Mouse (Mus musculus): ENCODE results near the gene Pim3.

The Pim3 gene

DNA sequence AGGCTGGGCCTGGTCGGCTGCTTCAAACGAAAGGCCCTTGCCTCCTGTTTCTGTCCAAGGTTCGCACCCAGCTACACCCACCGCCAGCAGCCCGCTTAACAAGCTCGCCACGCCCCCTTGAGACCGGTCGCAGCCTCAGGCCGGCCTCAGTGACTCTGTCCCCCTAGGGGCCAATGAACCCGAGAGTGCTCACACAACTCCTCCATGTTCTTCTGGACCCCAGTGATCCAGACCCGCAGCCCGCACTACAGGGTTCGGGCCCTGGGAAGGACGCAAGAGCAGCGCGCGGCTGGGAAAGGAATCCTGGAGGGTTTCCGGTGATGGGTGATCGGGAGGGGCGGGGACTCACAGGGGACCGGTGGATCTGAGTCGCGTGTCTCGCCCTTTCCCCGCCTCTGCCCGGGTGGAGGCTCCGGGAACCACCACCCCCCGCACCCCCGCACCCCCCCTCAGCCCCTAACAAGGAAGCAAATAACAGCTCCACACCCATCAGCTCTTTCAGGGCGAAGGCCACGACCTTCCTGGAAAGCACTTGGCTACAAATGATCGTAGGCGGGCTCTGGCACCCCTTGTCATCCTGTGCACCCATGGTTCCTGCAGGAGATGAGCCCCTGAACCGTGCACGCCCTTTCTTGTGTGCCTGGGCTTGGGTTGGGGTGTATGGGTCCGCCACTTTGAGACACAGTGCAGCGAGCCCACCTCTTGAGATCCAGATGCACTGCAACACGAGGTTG is 24.6 kb upstream of the Pim3 start:
- peak in 1 of 2 experiments; percentile 15 for DNase-seq (ENCODE audit: low spot score in 2 of 2)

DNA sequence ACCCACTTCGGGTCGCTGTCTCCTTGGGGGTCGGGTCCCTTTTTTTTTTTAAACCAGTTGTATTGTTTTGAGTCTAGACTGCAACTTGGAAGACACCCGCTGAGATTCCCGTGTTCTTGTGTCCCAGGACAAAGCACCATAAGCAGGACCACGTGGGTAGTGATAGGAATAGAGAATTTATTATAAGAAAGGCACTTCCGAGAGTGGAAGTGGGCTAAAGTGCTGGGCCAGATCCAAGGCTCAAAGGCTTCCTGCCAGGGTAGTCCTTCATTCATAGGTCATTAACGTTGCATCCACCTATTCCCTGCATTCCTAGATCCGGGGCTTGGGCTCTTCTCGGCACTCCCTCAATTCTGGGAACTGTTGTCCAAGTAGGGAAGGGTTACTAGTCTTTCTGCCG is 24.0 kb upstream of the Pim3 start:
- DNase-seq (ENCODE audit: low spot score in 2 of 2) = no peak

DNA sequence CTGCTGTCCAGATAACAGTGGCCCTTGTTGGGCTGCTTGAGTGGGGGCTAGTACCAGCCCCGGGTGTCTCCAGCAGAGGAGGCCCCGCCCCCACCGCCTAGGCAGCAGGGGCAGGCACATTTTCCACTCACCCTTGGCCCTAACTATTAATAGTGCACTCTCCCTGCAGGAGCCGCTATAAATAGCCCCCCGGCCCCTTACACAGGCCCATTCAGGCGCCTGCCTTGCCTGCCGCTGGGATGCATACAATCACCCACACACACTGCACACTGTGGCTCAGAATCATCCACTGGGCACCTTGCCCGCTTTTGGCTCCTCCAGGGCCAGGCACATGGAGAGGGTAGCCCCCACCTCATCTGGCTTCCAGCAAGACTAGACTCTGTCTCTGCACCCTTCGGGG is 22.7 kb upstream of the Pim3 start:
- no peak for DNase-seq (ENCODE audit: low spot score in 2 of 2)

DNA sequence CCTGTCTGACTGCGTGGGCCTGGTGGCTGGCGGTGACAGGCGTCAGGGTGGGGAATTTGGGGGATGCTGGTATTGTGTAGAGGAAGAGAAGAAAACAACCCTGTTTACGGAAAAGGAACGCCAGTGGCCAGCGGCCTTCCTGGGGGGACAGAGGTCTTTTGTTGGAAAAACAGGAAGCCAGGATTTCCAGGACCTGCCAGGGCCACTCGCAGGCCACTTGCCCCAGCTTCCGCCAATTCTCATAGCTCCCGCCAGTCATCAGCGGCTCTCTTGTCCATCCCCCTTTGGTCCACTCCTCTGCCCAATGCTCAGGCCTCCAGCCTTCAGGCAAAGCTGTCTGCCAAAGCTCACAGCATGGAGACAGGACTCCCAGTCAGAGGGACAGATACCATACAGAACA is 21.9 kb upstream of the Pim3 start:
- DNase-seq (ENCODE audit: low spot score in 2 of 2) = no peak

DNA sequence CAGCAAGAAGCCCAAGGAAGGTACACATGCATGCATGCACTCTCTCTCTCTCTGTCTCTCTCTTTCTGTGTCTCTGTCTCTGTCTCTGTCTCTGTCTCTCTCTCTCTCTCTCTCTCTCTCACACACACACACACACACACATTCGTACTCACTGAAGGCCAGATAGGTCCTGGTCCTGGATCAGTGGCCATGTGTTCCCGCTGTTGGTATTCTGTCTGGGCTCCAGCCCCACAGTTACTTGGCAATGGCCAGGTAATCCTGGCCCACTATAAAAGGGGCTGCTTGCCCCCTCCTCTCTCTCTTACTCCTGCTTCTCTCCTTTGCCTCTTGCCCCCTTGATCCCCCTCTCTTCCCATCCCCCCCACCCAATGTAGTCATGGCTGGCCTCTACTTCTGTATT is 20.8 kb upstream of the Pim3 start:
- DNase-seq (ENCODE audit: low spot score in 2 of 2) = no peak

DNA sequence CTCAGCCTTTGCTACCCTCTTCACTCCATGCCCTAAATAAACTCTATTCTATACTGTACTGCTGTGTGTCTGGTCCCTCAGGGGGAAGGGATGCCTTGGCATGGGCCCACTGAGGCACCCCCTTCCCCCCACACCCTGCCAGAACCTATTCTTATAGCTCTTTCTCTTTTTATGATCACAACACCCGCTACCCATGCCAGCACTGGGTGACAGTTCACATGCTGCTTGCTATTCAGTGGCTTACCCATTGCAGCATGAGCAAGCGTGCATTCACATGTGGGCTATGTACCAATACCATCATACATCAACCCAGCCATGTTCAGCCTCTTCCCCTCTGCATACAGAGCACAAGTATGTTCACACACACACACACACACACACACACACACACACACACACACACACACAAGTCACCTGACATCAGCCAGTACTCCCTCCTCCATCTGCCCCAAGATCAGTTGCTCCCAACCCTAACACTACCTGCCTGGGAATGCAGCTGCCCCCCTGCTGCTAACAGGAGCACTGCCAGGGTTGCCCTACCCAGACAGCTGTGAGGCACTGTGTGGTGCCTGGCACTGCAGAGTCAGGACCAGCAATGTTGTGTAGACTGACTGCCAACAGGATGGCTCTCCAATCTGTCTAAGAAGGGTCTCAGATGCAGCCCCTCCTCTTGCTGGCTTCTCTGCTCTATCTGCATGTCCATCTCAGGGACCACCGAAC is 20.2 kb upstream of the Pim3 start:
- DNase-seq (ENCODE audit: low spot score in 2 of 2) = no peak

DNA sequence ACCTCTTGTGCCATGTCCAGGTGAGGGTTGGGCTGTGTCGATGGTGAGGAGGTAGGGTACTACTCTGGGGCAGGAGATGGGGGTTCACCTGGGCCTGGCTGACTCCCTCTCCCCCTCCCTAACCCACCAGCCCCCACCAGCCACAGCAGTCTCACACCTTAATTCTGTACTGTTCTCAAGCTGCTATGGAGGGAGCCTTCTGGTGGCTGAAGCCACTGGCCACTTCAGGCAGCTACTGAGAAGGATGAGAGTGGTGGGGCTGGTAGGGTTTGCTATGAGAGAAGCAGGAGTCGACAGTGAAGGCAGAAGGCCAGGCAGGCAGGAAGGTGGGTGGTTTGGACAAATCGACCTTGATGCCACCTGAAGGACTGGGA is 19.7 kb upstream of the Pim3 start:
- no peak for DNase-seq (ENCODE audit: low spot score in 2 of 2)

DNA sequence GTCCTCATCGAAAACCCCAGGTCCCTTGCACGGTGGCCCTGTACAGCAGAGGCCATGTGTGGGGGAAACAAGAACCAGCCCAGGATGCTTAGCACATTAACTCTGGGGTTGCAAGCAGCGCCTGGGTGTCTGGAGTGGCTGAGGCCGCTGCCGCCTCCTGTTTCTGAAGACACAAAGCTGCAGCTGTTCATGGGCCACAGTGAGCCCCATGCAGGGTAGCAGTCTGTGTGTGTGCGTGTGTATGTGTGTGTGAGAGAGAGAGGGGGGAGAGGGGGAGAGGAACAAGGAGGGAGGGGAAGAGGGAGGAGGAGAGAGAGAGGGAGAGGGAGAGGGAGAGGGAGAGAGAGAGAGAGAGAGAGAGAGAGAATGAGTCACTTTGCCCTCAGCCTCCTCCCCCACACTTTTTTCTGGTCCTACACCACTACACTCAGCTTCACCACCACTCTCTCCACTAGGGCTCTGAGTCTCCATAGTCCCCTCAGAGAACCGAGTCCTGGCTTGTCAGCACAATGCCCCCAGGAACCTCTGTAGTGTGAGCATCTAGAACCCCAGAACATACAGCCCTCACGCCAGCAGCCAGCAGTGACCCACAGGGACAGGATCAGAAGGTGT is 18.4 kb upstream of the Pim3 start:
- DNase-seq (ENCODE audit: low spot score in 2 of 2) = peak in 1 of 2 experiments; percentile 27

DNA sequence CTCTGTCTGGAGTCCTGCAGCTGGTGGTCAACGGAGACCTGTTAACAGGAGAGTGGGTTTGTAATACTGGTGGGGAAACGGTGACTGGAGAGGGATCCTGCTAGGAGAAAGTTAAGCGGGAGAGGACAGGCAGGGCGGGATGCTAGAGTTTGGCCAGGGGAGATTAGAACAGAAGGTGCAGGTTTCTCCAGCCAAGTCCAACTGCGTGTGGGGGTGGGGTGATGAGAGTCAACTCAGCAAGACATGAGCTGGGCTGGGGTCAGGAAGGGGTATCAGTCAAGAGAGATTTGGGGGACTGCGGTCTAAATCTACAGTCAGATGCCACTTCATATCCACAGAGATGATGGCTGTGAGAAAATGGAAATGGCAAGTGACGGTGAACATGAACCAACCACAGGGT is 17.0 kb upstream of the Pim3 start:
- DNase-seq (ENCODE audit: low spot score in 2 of 2) = no peak

DNA sequence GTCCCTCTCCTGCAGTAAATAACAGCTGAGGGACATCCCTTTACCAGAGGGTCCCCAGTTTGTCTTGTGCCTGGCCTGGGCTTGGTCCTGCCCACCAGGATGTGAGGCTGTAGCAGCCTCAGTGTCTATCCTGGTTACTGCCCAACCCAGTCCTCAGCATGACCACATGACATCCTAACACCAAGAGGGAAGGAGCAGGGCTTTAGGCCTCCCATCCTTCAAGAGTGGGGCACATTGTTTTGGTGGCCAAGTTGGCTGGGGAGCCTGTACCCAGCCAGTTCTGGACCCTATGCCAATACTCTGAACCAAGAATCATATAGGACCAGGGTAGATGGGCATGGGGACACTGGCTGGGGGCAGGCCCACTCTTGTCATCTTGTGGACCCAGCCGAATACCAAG is 13.3 kb upstream of the Pim3 start:
- DNase-seq (ENCODE audit: low spot score in 2 of 2) = no peak

DNA sequence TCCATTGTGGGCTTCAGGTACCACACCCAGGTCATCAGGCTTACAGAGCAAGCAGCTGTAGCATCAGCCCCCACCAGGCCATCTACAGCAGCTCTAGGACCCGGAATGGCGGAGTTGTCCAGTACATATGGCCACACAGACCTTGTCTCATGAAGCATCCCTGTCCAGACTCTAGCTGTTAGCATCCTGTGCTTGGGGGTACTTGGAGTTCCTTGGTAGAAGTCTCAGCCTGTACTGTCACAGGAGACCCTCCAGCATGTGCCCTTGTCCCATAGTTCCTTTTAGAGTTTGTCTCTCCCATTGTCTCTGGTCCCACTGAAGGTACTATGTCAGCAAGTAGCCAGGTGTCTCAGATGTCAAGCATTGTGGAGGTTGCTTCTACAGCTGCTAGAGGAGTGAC is 12.4 kb upstream of the Pim3 start:
- DNase-seq (ENCODE audit: low spot score in 2 of 2) = no peak

DNA sequence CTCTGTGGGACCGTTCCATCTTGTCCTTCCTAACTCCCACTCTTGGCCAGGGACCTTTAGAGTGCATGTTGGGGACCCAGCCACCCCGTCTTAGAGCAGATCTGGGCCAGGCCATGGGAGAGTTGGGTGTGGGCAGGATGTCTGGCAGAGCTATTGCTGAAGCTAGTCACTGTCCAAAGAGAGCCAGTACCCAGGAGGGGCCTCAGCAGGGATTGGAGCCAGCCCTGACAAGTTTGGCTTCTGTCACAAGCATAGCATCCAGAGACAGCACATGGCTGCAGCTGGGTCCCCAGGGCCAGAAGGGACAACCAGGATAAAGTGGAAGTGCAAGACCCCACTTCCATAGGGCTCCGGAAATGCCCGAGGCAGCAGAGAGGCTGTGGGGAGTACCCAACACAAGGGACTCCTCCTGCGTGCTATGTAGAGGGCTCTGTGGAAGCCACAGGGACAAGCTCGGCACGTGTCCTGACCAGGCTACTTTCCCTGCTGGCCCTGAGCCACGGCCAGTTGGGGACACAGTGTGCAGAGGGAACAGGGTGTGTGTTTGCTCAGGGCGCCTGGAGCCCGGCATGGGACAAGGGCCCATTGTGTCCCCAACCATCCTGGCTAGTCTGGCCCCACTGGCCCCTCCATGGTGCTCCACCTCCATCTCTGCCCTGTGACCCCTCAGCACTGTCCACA is 11.7 kb upstream of the Pim3 start:
- no peak for DNase-seq (ENCODE audit: low spot score in 2 of 2)

DNA sequence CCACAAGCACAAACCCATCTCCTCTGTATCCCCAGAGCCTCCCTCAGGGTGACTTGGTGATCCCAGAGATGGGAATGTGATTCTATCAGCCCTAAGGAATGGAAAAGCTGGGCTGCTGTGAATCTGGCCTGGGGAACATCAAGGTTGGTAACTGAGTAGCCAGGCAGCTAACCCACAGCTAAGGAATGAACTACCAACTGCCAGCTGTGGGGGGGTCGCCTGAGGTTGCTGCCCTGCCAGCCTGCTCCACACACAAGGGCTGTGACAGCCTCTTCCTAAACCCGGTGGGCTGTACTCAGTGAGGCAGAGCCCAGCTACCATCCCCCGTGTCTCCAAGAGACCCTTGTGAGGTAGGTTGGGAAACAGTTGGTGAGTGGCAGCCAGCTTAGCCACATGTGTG is 10.9 kb upstream of the Pim3 start:
- no peak for DNase-seq (ENCODE audit: low spot score in 2 of 2)

DNA sequence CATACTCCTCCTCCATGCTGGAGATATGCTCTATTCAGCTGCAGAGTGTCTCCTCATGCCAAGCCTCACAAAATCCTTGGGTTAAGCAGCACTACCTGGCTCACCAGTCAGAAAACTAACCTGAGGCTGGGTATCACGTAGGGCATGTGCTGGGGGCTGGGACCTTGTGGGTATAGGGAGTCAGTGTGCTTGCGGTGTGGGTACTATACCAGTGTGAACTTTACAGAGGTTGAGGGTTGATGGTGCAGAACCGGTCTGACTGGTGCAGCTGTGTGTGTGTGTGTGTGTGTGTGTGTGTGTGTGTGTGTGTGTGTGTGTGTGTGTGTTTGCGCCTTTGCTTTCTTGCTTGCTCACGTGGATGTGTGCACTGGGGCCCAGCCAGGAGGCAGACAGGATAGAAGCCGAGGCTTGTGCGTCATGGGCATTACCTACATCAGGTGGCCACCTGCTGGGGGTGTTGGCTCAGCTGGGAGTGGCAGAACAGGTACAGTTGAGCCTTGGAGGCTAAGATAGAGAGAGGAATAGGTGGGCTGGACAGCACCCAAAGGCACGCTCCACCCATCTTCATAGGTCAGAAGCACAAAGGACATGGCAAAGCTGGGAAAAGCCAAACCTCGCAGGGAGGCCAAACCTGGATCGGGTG is 10.4 kb upstream of the Pim3 start:
- DNase-seq (ENCODE audit: low spot score in 2 of 2) = no peak

DNA sequence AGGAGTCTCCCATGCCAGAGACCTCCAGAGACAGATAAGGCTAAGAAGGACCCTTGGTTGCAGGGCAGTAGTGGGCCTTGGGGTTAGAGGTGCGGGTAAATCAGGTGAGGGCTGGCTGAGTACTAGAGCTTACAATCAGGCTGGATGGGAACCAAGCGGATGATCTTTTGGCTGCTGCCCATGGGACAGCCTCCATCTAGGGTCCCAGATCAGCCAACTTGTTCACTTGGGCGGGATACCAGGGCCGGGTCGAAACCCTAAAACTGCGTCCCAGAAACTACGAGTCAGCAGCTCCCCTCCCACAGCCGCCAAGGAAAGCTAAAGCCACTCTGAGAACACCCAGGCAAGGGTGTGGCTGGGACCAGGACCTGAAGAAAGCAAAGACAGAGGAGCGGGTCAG is 8.9 kb upstream of the Pim3 start:
- no peak for DNase-seq (ENCODE audit: low spot score in 2 of 2)

DNA sequence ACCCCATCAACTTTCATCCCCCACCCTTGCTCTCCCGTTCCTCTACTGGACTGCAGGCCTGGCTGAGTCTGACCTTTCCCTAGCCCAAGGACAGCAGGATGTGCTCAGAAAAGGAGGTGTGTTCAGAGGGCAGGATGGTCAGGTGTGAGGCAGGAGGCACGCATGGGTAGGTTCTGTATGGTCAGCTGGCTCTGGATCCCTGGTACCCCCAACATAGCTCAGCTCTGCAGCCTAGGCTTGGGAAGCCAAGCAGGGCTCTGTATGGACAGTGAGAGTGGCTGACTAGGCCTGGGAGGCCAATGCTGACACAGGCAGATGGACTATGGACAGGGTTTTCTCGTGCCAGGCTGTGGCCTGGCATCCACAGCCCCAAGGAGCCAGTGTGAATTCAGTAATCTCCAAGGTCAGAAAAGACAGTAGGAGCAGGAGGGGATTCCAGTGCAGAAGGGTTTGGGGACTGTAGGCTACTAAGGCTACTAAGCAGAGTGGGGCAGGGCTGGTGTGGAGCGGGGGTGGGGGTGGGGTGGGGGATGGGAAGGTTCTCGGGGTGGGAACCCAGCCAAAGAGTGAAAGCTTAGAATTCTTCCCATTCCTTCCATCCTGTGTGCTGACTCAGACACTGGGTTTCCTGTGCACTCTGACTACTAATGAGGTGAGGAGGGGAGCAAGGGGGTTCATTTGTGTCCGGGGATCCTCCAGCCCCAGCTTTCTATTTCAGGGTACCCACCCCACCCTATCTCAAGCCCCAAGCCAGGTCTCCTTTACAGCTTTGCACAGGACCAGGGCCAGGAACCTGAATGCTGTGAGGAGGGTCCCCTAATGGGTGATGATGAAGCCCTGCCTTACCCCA is 7.6 kb upstream of the Pim3 start:
- DNase-seq (ENCODE audit: low spot score in 2 of 2) = no peak

DNA sequence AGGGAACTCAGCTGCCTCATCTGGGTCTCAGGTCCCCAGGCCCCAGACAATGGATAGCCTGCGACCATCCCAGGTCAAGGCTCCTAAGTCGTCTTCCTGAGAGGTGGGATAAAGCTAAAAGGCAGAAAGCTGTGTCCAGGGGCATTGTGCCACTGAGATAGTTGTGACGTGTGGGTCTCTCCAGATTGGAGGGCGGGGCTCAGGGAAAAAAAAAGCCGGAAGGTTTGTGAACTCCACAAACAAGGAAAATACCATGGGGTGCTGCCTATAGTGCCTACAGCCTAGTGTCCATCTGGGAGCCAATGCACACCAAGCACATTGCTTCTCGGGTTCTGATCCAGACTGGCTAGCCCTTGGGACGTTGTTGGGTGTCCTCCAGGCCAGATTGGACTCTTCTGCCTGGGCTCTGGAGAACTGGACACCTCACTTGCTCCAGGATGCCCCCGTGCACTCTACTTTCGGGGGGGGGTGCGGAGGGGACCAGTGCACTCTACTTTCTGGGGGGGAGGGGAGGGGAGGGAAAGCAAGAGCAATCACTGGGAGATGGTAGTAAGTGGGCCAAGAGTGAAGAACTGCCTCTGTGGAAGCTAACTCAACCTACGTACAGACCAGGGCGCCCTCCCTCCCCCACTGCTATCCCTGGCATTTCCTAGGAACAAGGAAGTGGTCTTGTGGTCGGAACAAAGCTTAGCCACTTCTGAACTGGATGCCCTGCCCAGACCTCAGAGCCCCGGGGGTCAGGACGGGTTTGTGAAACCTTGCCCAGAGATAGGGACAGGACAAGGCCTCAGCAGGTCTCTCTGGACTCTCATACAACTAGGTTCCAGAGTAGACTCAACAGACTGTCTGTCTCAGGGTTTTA is 6.8 kb upstream of the Pim3 start:
- no peak for DNase-seq (ENCODE audit: low spot score in 2 of 2)

DNA sequence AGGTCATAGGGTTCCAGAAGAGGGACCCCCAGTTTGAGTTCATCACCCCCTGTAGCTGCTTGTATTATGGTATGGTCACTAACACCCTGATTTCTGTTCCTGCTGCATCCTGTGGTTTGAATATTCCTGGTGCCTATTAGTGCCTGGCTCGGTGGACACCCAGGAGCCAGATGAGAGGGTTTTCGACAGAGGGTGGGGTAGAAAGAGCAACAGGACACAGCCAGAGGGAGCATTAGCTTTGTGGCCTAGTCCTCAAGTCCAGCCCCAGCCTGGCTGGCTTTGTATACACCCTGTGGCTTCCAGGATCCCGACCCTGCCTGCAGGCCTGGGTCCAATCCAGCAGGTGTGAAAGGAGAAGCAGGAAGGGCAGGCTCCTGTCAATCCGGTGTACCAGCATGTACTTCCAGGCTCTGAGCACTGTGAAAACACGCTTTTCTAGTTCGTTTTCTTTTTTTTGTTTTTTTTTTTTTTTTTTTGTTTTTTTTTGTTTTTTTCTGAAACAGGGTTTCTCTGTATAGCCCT is 6.0 kb upstream of the Pim3 start:
- DNase-seq (ENCODE audit: low spot score in 2 of 2) = no peak

DNA sequence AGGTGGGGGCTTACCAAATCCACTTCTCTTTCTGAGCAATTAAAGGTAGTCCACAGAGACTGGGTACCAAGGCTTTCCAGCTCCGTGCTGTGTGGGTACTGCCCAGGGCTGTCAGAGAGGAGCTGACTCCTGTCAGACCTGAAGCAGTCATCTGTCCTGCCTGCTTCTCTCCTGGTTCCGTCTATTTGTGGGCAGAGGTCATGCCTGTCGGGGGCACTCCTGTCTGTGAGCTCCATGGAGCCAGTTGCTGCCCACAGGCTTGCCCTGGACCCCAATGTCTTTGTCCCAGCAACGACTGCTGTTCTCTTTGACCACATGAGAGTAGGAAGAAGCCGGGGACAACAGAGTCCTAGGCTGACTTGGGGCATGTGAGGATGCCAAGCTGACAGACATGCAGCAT is 5.4 kb upstream of the Pim3 start:
- no peak for DNase-seq (ENCODE audit: low spot score in 2 of 2)

DNA sequence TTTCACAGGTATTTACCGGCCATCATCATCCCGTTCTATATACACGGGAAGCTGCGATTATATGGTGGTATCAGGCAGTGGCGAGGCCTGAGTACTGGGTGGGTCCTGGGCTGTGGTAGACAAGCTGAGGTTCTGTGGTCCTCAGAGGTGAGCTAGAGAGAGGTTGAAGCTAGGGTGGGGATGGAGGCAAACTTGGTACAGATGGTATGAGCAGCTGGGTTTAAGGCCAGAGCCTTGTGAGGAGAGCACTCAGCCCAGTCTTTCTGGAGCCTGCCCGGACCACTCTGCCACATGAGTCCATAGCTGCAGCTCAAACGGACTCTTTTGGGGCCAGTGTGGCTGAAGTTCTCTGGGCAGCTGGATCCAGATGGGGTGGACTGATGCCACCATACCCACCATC is 4.6 kb upstream of the Pim3 start:
- no peak for DNase-seq (ENCODE audit: low spot score in 2 of 2)

Data from thymus, postnatal 10 days (tissue).